Mouse (Mus musculus) pancreas, adult 10 weeks (tissue): ENCODE results near the gene 2210016L21Rik. TPM values are rescaled to one million over a fixed set of nuclear protein-coding genes. Genes with fewer than 3 reads are reported as not detected.

Experiments used
- polyA plus RNA-seq: library from polyadenylated mRNA; stranded (reverse); fragments of 350-450 nt; fragmentation: Illumina TruSeq; extraction: RNeasy Lipid Tissue Mini Kit (QIAGEN cat#74804); gene quantifications from one replicate; pipeline ENCODE4 v1.2.3, GENCODE M21; 2015; ENCODE audit warnings: low read depth, low replicate concordance; ENCODE audit not compliant: insufficient read depth

The 2210016L21Rik gene
- 8.3 TPM for polyA plus RNA-seq

DNA sequence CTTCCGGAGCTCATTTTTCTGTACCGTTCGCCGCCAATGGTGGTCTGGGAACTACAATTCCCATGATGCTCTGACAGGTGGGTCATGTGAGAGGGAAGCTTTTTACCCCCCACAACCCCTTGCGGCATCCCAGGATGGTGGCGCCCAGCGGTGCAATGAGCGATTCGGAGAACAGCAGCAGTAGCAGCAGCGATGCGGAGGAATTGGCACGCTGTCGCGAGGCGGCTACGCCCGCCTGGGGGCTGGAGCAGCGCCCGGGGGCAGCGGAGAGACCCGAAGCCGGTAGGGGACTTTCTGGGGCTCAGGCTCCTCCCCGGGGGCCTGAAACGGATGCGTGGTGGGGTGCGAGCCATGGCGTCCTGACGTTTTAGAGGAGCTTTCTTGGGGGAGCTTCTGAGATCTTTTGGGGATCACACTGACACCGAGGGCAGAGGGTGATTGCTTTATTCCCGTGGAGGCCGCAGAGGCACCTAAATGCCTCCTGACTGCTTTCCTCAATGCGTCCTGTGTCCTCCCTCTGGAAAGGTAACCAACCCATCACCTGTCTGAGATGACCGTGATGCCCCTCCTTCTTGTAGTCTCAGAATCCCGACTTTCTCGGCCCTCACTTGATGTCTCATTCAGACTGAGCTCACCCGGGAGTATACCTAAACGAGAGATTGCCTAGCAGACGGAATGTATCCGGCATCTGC, at the start of gene 2210016L21Rik:
Gene 2210016L21Rik, plus strand, starts transcription at position 85 of the 692 bp plus-strand sequence.

DNA sequence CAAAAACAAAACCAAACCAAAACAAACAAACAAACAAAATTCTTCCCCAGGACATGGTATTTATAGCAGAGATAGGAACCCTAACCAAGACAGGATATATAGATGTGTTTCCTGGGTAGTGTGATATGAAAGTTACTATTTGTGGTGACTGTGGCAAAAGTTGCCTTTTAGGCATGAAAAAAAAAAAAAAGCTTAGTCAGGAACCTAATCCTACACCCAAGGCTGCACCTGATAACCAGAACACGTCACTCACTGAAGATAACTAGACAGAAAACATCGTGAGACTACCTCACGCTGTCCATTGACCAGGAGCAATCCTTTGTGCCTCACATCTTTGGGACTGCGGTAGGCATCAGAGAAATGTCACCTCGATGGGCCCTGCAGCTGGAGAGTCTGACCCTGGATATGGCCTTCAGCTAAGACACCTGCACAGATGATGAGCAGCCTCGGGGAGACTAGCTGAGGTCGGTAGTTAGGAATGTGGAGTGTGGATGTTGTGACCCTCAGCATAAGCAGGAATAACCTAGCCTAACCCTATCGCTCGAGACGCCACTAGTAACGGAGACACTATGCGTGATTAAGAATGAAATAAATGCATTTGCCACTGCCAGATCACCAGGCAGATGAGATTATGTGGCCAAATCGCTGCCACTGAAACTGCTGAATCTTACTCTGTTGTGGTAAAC, 45.1 kb upstream of the 2210016L21Rik start, which contains the start of gene Oasl2:
Gene Oasl2, plus strand, starts transcription at position 249 of the 686 bp plus-strand sequence.

GRCm38 (mm10) chr5:114922998-114923473, 18.9 kb upstream of the 2210016L21Rik start, which contains the start of gene Oasl1:
Gene Oasl1 (plus strand): TSS chr5:114923240.

GRCm38 (mm10) chr5:114970824-114971227, 28.9 kb downstream of the 2210016L21Rik start, which contains the start of gene Hnf1a:
Gene Hnf1a (minus strand): TSS chr5:114971094.

Other genes starting within 250 kb of the 2210016L21Rik start
- gene Tchp, start 234.4 kb upstream of the 2210016L21Rik start, polyA plus RNA-seq = 6.4 TPM
- 15.1 TPM for gene Ankrd13a, start 167.5 kb upstream of the 2210016L21Rik start, polyA plus RNA-seq
- 12.8 TPM for gene Git2, start 166.6 kb upstream of the 2210016L21Rik start, polyA plus RNA-seq
- gene 1500011B03Rik, start 118.7 kb upstream of the 2210016L21Rik start, polyA plus RNA-seq = 3.9 TPM
- not detected for gene 4930519G04Rik, start 88.5 kb upstream of the 2210016L21Rik start, polyA plus RNA-seq
- not detected for gene Gm9936, start 83.5 kb upstream of the 2210016L21Rik start, polyA plus RNA-seq
- gene Oasl2, start 45.2 kb upstream of the 2210016L21Rik start, polyA plus RNA-seq = 15.2 TPM
- 1.8 TPM for gene Oasl1, start 18.9 kb upstream of the 2210016L21Rik start, polyA plus RNA-seq
- gene Hnf1a, start 28.9 kb downstream of the 2210016L21Rik start, polyA plus RNA-seq = 1.3 TPM
- 9.8 TPM for gene Sppl3, start 69.0 kb downstream of the 2210016L21Rik start, polyA plus RNA-seq
- gene Gm10401, start 156.1 kb downstream of the 2210016L21Rik start, polyA plus RNA-seq = not detected
- 6.5 TPM for gene Acads, start 177.2 kb downstream of the 2210016L21Rik start, polyA plus RNA-seq
- gene Unc119b, start 192.8 kb downstream of the 2210016L21Rik start, polyA plus RNA-seq = 9.4 TPM
- gene Mlec, start 216.0 kb downstream of the 2210016L21Rik start, polyA plus RNA-seq = 36.4 TPM